Mouse (Mus musculus) limb, embryonic 13.5 days (tissue): Measurements from ENCODE around the gene Slc25a26. TPM values are rescaled to one million over a fixed set of nuclear protein-coding genes. Genes with fewer than 3 reads are reported as not detected.
"Not testable (repeated sequence)": the region's sequence is repeated elsewhere in the genome, so short reads cannot be mapped to it uniquely, and the experiment has no call there.

Experiments
- ATAC-seq: fragments of 200-750 bp; cut with Nextera tagmentation; 2 replicates; pipeline ENCODE4 v1.8.0; 2017; ENCODE audit warnings: low read depth, moderate number of reproducible peaks, moderate TSS enrichment; ENCODE audit not compliant: low FRiP score
- H3K27ac ChIP-seq: fragments of 300-500 bp; sonication (generic); 2 replicates; pipeline ENCODE4 v1.5.1; 2015; ENCODE audit warnings: inconsistent platforms, mild to moderate bottlenecking, moderate library complexity
- H3K27me3 ChIP-seq: fragments of 300-500 bp; sonication (generic); 2 replicates; pipeline ENCODE4 v1.6.1; 2015; ENCODE audit warnings: mild to moderate bottlenecking, inconsistent platforms
- H3K36me3 ChIP-seq: fragments of 300-500 bp; sonication (generic); 2 replicates; pipeline ENCODE4 v1.6.1; 2015; ENCODE audit warnings: inconsistent platforms, mild to moderate bottlenecking, moderate library complexity
- H3K4me1 ChIP-seq: fragments of 300-500 bp; sonication (generic); 2 replicates; pipeline ENCODE4 v1.6.1; 2015; ENCODE audit warnings: inconsistent platforms
- H3K4me2 ChIP-seq: fragments of 300-500 bp; sonication (generic); replicated peaks from 2 replicates; pipeline ENCODE4 v1.6.1; 2015; ENCODE audit warnings: inconsistent platforms, mild to moderate bottlenecking, moderate library complexity
- H3K4me3 ChIP-seq: fragments of 300-500 bp; sonication (generic); 2 replicates; pipeline ENCODE4 v1.5.1; 2015; ENCODE audit warnings: moderate library complexity, mild to moderate bottlenecking, inconsistent platforms
- H3K9ac ChIP-seq: fragments of 300-500 bp; sonication (generic); 2 replicates; pipeline ENCODE4 v1.6.1; 2015; ENCODE audit warnings: mild to moderate bottlenecking, inconsistent platforms
- H3K9me3 ChIP-seq: fragments of 300-500 bp; sonication (generic); 2 replicates; pipeline ENCODE4 v1.6.1; 2016; ENCODE audit warnings: inconsistent platforms
- WGBS: fragments of 180-500 bp; shearing (Covaris S2); methylation state at CpG from one replicate; pipeline ENCODE4 v1.1.7; 2015; 5-methylcytosine and 5-hydroxymethylcytosine counted together
- polyA plus RNA-seq: library from polyadenylated mRNA; unstranded; fragments of >200 nt; fragmentation: Nextera tagmentation; extraction: Ambion mirVana; gene quantifications from 2 replicates; pipeline ENCODE4 v1.2.1, GENCODE M21; 2015

Slc25a26 gene
- polyA plus RNA-seq, 1 experiment from 2014 or later = 7.7 TPM

DNA sequence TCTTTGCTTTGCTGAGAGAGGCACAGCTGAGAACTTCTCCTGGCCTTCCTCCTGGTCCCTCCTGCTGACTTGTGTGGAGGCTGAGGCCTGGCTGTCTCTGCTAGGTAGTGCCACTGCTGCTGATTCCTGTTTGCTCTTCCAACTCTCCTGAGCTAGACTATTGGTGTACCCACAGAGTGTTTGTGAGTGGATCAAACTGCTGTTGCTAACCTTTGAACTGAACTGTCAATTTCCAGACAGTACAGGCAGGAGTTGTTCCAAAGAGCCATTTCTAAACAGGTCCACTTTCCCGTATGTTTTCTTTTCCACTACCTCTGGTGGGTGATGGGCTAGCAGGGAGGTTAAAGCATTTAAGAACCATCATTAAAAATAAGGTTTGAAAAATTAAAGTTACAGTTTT lies 58.5 kb downstream of the Slc25a26 start:
- not testable (repeated sequence) for H3K36me3 ChIP-seq, H3K4me2 ChIP-seq, H3K27ac ChIP-seq, H3K9me3 ChIP-seq, ATAC-seq, H3K9ac ChIP-seq, H3K27me3 ChIP-seq, H3K4me3 ChIP-seq, H3K4me1 ChIP-seq
- 71% methylated on average over 1 of the region's 1 CpGs for WGBS

DNA sequence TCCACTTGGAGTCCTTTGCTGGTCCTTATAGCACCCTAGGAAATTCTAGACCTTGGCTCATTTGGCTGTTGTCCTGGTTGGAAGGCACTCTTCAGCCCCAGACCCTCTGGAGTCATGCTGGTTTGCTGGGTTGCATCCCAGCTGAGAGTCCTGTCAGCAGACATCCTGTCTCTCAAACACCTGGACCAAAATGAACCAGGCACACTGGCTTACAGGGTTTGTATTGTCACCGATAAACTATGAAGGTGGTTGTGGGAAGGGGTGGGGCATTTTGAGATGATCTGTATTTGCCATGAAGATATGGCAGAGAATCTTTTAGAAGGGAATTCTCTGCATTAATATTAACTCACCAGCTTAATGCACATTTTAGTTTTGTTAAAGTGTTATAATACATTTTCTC lies 60.8 kb downstream of the Slc25a26 start:
- Histone ChIP-seq H3K4me3 (no peak overlapping the region), H3K27ac (no peak overlapping the region), H3K4me1 (peaks cover 6% of the 10 kb centered on the region), H3K27me3 (no peaks in the 10 kb centered on the region), H3K9ac (no peak overlapping the region), H3K4me2 (no peak overlapping the region), H3K36me3 (no peaks in the 10 kb centered on the region), H3K9me3 (no peaks in the 10 kb centered on the region)
- ATAC-seq = no peak
- WGBS = 71% methylated on average over 1 of the region's 1 CpGs

DNA sequence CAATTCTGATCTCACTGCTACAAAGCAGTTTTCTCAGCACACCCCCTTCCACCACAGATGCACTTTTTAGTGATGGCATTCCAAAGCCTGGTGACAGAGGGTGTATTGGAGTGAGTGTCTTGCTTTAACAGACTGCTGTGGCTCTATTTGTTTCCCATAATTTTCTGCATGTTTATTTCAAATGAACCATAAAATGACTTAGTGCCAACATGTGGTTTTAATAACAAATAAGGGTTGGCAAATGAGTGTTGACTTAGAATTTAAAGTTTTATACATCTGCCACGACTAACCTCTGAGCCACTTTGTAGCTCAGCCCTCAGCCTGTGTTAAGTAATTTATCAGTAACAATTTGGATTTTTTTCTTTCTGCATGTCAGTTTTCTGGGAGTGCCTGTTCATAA lies 61.2 kb downstream of the Slc25a26 start:
- Histone ChIP-seq H3K36me3 (no peaks in the 10 kb centered on the region), H3K9me3 (no peaks in the 10 kb centered on the region), H3K27ac (no peak overlapping the region), H3K4me3 (no peak overlapping the region), H3K4me2 (no peak overlapping the region), H3K4me1 (peaks cover 6% of the 10 kb centered on the region), H3K27me3 (no peaks in the 10 kb centered on the region), H3K9ac (no peak overlapping the region)
- no peak for ATAC-seq
- WGBS = 15% methylated on average over 1 of the region's 1 CpGs

DNA sequence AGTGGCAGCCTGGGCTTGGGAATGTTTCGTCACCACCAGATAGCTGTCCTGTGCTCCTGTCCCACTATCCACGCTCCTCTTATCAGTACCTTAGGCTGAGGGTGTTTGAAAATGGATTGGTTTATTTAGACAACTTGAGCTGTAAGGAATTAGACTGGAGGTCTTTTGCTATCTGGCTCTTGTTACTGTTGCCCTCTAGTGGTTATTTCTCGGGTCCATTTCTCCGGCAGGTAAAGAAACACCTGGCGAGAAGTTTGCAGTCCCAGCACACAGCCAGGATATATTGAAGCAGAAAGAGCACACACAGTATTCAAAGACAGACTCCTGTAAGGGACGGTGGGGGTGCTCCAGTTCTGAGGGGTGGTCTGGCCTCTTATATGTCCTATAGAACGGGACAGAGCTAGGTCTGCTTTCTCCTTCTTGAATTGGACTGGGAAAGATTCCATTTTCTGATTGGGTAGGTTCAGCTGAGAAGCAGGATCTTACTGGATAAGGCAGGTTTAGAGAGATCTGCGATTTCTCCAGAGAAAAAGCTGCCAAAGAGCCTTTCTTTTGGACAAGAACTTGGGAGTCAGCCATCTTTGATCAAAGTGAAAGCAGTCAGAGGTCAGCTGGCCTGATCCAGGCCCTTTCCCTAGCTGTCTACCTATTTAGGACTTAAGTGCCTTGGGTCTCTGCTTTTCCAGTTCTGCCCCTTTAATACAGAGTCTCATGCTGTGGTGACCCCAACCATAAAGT lies 63.2 kb downstream of the Slc25a26 start:
- no peak for ATAC-seq
- no peaks in the 10 kb centered on the region for H3K27me3 ChIP-seq
- WGBS = 54% methylated on average over 8 of the region's 8 CpGs

DNA sequence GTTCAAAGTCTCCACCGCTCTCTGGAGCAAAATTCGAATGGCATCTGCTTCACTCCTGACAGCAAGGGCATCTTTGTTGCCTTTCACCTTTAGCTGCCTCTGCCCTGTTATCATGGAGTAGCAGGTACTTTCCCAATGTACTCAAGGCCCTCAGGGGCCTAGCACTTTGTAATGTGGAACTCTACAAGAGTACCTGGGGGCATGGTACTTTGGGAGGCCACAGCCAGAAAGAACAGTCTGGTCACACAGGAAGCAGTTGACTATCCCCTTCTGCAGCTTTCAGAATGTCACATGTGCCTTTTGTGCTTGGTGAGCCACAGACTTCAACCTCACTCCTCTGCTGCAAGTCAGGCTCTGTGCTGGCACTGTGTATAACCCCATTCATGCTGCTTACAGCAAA lies 65.6 kb downstream of the Slc25a26 start:
- WGBS = 89% methylated on average over 2 of the region's 2 CpGs

More for the DNA sequence above, 63.2 kb downstream of the Slc25a26 start:
- H3K4me3 ChIP-seq = no peak overlapping the region
- H3K36me3 ChIP-seq = no peaks in the 10 kb centered on the region
- no peak overlapping the region for H3K27ac ChIP-seq
- peaks cover 6% of the 10 kb centered on the region for H3K4me1 ChIP-seq
- no peak overlapping the region for H3K4me2 ChIP-seq
- H3K9me3 ChIP-seq = no peaks in the 10 kb centered on the region
- H3K9ac ChIP-seq = no peak overlapping the region

DNA sequence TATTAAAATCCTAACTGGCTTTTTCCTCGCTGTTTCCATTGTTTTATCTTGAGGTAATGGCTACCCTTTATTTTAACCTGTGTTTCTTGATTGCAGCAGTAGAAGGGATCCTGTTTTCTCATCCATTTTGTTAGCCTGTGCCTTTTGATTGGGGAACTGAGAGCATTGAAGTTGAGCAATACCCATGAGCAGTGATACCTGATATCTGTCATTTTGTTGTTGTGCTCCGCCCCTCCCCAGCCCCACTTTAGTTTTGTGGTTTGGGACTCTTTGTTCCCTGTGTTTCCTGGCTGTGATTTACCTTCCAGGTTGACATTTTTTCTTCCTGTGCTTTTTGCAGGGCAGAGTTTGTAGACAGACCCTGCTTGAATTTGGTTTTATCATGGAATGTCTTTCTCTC lies 67.9 kb downstream of the Slc25a26 start:
- H3K9ac ChIP-seq = no peak overlapping the region
- no peak overlapping the region for H3K4me2 ChIP-seq
- no peak overlapping the region for H3K27ac ChIP-seq
- H3K9me3 ChIP-seq = no peaks in the 10 kb centered on the region
- peaks cover under 1% of the 10 kb centered on the region; the same call in 1 of the 2 replicates for H3K4me1 ChIP-seq
- no peak for ATAC-seq
- no peaks in the 10 kb centered on the region for H3K36me3 ChIP-seq
- H3K27me3 ChIP-seq = no peaks in the 10 kb centered on the region
- 85% methylated on average over 2 of the region's 2 CpGs for WGBS
- no peak overlapping the region for H3K4me3 ChIP-seq

More for the DNA sequence above, 65.6 kb downstream of the Slc25a26 start:
- H3K4me3 ChIP-seq = no peak overlapping the region
- no peak overlapping the region for H3K27ac ChIP-seq
- H3K36me3 ChIP-seq = no peaks in the 10 kb centered on the region
- no peaks in the 10 kb centered on the region for H3K27me3 ChIP-seq
- ATAC-seq = no peak
- peaks cover 6% of the 10 kb centered on the region for H3K4me1 ChIP-seq
- no peak overlapping the region for H3K4me2 ChIP-seq
- H3K9me3 ChIP-seq = no peaks in the 10 kb centered on the region
- no peak overlapping the region for H3K9ac ChIP-seq

DNA sequence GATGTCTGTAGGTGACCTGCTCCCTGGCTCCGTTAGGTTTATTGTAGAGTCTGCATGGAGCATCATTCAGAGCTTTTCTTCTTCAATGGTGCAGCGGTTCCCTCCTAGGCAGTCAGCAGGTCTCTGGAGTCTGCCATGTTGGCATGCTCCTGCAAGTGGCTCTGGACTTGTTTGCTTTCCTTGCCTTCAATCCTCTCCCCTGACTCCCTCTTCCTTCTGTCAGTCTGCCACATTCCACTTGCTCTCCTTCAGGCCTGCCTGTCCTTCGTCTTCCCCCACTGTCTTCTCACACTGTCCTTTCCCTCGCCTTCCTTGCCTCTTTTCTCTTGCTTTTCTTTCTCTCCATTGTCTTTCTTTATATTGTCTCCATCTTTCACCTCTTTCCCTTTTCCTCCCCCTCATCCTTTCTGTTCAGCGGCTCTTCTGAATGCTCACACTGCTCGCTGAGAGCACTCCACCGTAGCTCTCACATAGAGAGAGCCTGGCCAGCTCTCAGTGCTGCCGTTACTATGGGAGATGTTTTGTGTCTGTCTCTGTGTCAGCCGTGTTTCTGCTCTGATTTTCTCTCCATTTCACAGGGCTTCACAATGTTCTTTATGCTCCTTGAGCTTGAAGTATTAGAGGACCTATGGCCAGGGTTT lies 75.5 kb downstream of the Slc25a26 start:
- peaks cover under 1% of the 10 kb centered on the region for H3K4me1 ChIP-seq
- ATAC-seq = no peak
- no peaks in the 10 kb centered on the region for H3K9me3 ChIP-seq
- H3K36me3 ChIP-seq = no peaks in the 10 kb centered on the region
- H3K27ac ChIP-seq = no peak overlapping the region
- no peak overlapping the region for H3K9ac ChIP-seq
- peaks cover 3% of the 10 kb centered on the region; the same call in 1 of the 2 replicates for H3K27me3 ChIP-seq
- H3K4me2 ChIP-seq = no peak overlapping the region
- WGBS = 80% methylated on average over 9 of the region's 9 CpGs
- no peak overlapping the region for H3K4me3 ChIP-seq

DNA sequence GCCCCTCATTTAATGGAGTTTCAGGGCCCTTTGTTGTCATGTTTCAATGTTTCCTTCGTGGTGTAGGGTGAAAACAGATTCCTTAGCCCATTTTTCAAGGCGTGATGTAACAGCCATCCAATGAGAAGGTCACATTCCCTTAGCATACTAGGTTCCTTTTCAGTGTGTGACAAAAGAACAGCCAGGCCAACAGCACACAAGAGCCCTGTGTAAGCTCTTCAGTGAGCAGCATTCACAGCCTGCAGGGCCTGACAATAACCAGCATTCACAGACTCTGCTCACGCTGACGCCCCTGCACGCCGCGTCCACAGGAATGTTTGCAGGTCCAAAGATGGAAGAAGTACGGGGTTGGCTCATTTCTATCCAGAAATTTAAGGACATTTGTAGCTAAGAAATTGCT lies 77.9 kb downstream of the Slc25a26 start:
- Histone ChIP-seq H3K9me3 (no peaks in the 10 kb centered on the region), H3K27ac (no peak overlapping the region; the same call in 1 of the 2 replicates)
- no peak for ATAC-seq

DNA sequence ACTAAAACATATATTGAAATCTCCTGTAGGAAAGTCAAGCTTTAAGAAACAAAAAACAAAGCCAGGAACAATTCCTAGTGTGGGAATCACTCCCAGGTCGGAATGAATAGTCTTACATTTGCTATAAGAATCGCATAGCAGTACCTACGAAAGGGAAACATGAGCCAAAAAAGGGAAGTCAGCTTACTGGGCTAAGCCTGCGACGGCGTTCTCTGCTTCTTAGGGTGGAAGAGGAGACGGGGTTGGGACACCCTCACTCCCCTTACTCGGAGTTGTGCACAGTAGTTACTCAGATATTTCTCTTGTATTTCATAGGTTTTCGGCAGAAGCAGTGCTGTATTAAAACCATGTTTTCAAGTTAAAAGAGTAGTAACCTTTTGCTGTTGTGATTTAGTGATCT lies 81.9 kb downstream of the Slc25a26 start:
- H3K4me3 ChIP-seq = no peak overlapping the region
- peaks cover 3% of the 10 kb centered on the region; the same call in 1 of the 2 replicates for H3K27me3 ChIP-seq
- no peak for ATAC-seq
- no peaks in the 10 kb centered on the region for H3K9me3 ChIP-seq
- no peak overlapping the region for H3K4me2 ChIP-seq
- no peak overlapping the region for H3K27ac ChIP-seq
- peaks cover 17% of the 10 kb centered on the region for H3K4me1 ChIP-seq
- H3K36me3 ChIP-seq = no peaks in the 10 kb centered on the region
- H3K9ac ChIP-seq = no peak overlapping the region
- 66% methylated on average over 9 of the region's 9 CpGs for WGBS

More for the DNA sequence above, 77.9 kb downstream of the Slc25a26 start:
- Histone ChIP-seq H3K36me3 (no peaks in the 10 kb centered on the region), H3K27me3 (peaks cover 3% of the 10 kb centered on the region; the same call in 1 of the 2 replicates), H3K4me2 (no peak overlapping the region), H3K4me1 (peaks cover 17% of the 10 kb centered on the region), H3K4me3 (no peak overlapping the region), H3K9ac (no peak overlapping the region)
- 63% methylated on average over 8 of the region's 8 CpGs for WGBS

DNA sequence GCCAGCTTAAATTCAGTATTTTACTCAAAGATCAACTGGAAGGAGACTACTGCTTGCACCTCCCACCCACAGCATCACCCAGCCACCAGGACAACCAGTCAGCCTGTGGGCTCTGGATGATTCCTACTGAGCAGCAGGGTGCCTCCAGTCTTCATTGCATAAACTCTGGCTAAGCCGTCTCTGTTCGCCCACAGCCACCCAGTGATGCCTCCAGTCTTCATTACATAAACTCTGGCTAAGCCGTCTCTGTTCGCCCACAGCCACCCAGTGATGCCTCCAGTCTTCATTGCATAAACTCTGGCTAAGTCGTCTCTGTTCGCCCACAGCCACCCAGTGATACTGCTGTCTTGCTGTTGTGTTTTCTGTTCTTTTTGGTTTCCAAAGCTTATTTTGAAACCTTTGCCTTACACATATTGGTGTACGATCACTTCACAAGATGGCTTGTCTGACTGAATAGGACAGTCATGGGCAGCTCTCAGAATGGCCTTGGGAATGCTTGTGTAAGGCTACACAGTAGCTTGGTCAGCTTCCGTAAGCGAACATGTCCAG lies 84.1 kb downstream of the Slc25a26 start:
- Histone ChIP-seq H3K27ac (no peak overlapping the region), H3K9me3 (no peaks in the 10 kb centered on the region; the same call in 1 of the 2 replicates), H3K4me1 (peaks cover 17% of the 10 kb centered on the region), H3K4me2 (no peak overlapping the region), H3K9ac (no peak overlapping the region), H3K36me3 (no peaks in the 10 kb centered on the region), H3K27me3 (peaks cover 3% of the 10 kb centered on the region; the same call in 1 of the 2 replicates), H3K4me3 (no peak overlapping the region)
- ATAC-seq = no peak
- 94% methylated on average over 9 of the region's 9 CpGs for WGBS

DNA sequence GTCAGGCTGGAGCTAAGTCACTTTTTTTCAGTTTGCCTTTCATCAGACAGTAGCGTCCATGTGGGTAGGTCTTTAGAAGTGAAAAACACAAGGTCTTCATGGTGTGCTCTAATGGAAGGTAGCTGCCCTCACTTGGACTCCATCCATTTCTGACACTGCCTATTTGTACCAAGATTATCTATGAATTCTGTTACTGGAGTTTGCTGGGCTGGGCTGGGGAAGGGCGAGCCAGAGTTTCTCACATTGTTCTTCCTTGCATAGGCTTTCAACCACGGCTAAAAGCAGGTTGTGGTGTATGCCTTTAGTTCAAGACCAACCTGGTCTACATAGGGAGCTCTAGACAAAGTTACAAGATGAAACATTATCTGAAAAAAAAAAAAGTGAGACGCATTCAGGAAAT lies 84.8 kb downstream of the Slc25a26 start:
- Histone ChIP-seq H3K4me2 (no peak overlapping the region), H3K9ac (no peak overlapping the region), H3K9me3 (no peaks in the 10 kb centered on the region; the same call in 1 of the 2 replicates), H3K4me1 (peaks cover 17% of the 10 kb centered on the region), H3K27ac (no peak overlapping the region), H3K27me3 (peaks cover 3% of the 10 kb centered on the region; the same call in 1 of the 2 replicates), H3K4me3 (no peak overlapping the region), H3K36me3 (no peaks in the 10 kb centered on the region)
- ATAC-seq = no peak
- 89% methylated on average over 4 of the region's 4 CpGs for WGBS

DNA sequence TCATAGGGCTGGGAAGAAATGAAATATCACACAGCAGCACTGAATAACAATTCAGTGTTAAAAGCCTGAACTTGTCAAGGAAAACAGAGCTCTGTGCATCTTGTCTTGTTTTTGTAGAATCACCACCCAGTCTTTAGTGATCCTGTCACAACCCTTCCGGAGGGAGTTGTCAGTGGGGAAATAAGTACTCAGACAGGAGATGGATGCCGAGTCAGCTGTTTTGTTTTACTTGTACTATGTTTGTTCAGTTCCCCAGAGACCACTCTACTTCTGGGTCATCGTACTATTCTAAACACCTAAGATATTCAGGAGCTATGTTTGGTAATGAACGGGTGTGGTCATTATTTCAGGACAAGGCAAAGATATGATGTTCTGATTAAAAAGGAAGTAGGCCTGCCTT lies 88.2 kb downstream of the Slc25a26 start:
- no peaks in the 10 kb centered on the region for H3K36me3 ChIP-seq
- no peak overlapping the region for H3K9ac ChIP-seq
- H3K4me2 ChIP-seq = no peak overlapping the region
- 90% methylated on average over 4 of the region's 4 CpGs for WGBS
- no peak for ATAC-seq
- H3K4me3 ChIP-seq = no peak overlapping the region
- H3K9me3 ChIP-seq = no peaks in the 10 kb centered on the region; the same call in 1 of the 2 replicates
- peaks cover 14% of the 10 kb centered on the region for H3K4me1 ChIP-seq
- no peak overlapping the region for H3K27ac ChIP-seq
- H3K27me3 ChIP-seq = no peaks in the 10 kb centered on the region
